Mouse (Mus musculus) ES-Bruce4 (cell line): ENCODE measurements around the gene Prr5. TPM values are rescaled to one million over a fixed set of nuclear protein-coding genes. Genes with fewer than 3 reads are reported as not detected.

Experiments
- H3K27ac ChIP-seq: 2 replicates; pipeline ENCODE4 v1.5.1; 2012; ENCODE audit warnings: low read length, inconsistent platforms; ENCODE audit not compliant: insufficient read depth
- H3K27me3 ChIP-seq: 2 replicates; pipeline ENCODE4 v1.6.1; 2012; ENCODE audit warnings: mild to moderate bottlenecking, low read length, inconsistent platforms; ENCODE audit not compliant: control insufficient read depth, poor library complexity, insufficient read depth, severe bottlenecking
- H3K36me3 ChIP-seq: 2 replicates; pipeline ENCODE4 v1.6.1; 2012; ENCODE audit warnings: inconsistent platforms, mild to moderate bottlenecking, low read length, moderate library complexity; ENCODE audit not compliant: control insufficient read depth, poor library complexity, insufficient read depth, severe bottlenecking
- H3K4me1 ChIP-seq: one replicate; pipeline ENCODE4 v1.8.1; 2011; ENCODE audit warnings: low read length; ENCODE audit not compliant: control insufficient read depth, insufficient read depth
- H3K4me3 ChIP-seq: 2 replicates; pipeline ENCODE4 v1.5.1; 2011; ENCODE audit warnings: low read depth, mild to moderate bottlenecking, low read length
- H3K9ac ChIP-seq: 2 replicates; pipeline ENCODE4 v1.6.1; 2012; ENCODE audit warnings: low read depth, mild to moderate bottlenecking, inconsistent platforms; ENCODE audit not compliant: poor library complexity, severe bottlenecking
- H3K9me3 ChIP-seq: replicated peaks from 2 replicates; pipeline ENCODE4 v1.6.1; 2012; ENCODE audit warnings: mild to moderate bottlenecking, low read length, inconsistent platforms; ENCODE audit not compliant: control insufficient read depth, poor library complexity, insufficient read depth, severe bottlenecking
- CTCF ChIP-seq: IDR thresholded peaks from one replicate; pipeline ENCODE4 v1.8.1; 2011; ENCODE audit warnings: low read depth, low read length
- EP300 ChIP-seq: IDR thresholded peaks from 2 replicates; pipeline ENCODE4 v1.6.1; 2011; ENCODE audit warnings: low read depth, low read length; ENCODE audit not compliant: insufficient read depth
- POLR2A ChIP-seq: IDR thresholded peaks from one replicate; pipeline ENCODE4 v1.8.1; 2011; ENCODE audit warnings: low read length; ENCODE audit not compliant: insufficient read depth
- polyA plus RNA-seq: library from polyadenylated mRNA; stranded (reverse); fragments of >200 nt; gene quantifications from 2 replicates; pipeline ENCODE4 v1.2.4, GENCODE M21; 2011; ENCODE audit warnings: low read depth; ENCODE audit not compliant: missing spikeins, insufficient read depth, insufficient read length

The Prr5 gene
- polyA plus RNA-seq, 1 experiment, result 17.3 TPM

DNA sequence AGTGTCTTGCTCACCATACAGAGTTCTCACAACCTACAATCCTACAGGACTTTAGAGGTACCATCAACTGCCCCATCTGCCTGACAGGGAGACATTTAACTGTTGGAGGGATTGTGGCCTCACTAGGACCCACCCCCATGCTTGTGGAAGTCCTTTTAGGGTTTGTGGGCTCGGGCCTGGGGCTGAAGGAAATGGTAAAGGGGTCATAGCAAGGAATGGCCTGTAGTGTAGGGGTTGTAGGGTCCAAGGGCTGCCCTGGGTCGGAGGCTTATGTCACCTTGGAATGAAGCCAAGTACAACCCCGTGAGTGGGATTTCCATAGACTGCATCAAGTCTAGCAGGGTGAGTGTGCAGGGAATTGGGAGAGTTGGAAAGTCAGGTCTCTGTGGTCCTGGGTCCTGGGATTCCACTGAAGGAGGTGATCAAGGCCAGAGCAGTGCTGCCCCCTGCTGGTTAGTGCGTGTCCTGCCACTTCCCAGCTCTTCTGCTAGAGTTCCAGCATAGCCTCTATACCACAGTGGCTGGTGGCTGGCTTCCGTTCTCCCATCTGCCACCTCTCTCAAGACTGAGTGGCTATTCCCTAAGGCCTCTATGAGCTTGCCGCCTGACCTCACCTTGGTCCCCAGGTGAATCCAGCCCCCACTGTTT, 30.9 kb downstream of the Prr5 start:
- Histone ChIP-seq H3K4me1 (peaks cover 1% of the 10 kb centered on the region), H3K27me3 (no peaks in the 10 kb centered on the region), H3K9me3 (no peaks in the 10 kb centered on the region), H3K4me3 (no peak overlapping the region), H3K36me3 (no peaks in the 10 kb centered on the region), H3K27ac (no peak overlapping the region), H3K9ac (no peak overlapping the region)
- TF ChIP-seq EP300, result no peak
- peak; percentile 98 for TF ChIP-seq CTCF
- no peak for TF ChIP-seq POLR2A

DNA sequence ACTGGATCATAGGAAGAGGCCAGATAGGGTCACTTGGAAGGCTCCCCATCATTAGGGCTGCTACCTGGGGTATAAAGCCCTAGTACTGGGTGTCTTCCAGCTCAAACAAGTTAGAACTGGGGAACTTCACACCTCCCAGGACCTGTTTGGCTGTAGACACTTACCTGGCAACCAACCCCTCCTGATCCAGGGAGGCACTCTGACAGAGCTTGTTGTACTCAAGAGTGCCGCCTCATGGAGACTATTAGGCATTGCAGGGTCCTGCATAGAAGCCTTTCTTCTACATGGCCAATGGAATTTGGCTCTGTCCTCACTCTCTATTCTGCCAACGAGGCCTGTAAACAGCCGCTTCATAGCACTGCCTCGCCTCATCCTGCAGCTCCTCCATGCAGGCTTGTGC, 32.5 kb downstream of the Prr5 start:
- no peaks in the 10 kb centered on the region for H3K9me3 ChIP-seq
- H3K9ac ChIP-seq, result no peak overlapping the region
- H3K4me3 ChIP-seq, result no peak overlapping the region
- H3K4me1 ChIP-seq, result peaks cover 6% of the 10 kb centered on the region
- TF ChIP-seq CTCF (peak; percentile 51), EP300 (no peak)
- no peaks in the 10 kb centered on the region for H3K36me3 ChIP-seq
- no peaks in the 10 kb centered on the region for H3K27me3 ChIP-seq
- H3K27ac ChIP-seq, result no peak overlapping the region

DNA sequence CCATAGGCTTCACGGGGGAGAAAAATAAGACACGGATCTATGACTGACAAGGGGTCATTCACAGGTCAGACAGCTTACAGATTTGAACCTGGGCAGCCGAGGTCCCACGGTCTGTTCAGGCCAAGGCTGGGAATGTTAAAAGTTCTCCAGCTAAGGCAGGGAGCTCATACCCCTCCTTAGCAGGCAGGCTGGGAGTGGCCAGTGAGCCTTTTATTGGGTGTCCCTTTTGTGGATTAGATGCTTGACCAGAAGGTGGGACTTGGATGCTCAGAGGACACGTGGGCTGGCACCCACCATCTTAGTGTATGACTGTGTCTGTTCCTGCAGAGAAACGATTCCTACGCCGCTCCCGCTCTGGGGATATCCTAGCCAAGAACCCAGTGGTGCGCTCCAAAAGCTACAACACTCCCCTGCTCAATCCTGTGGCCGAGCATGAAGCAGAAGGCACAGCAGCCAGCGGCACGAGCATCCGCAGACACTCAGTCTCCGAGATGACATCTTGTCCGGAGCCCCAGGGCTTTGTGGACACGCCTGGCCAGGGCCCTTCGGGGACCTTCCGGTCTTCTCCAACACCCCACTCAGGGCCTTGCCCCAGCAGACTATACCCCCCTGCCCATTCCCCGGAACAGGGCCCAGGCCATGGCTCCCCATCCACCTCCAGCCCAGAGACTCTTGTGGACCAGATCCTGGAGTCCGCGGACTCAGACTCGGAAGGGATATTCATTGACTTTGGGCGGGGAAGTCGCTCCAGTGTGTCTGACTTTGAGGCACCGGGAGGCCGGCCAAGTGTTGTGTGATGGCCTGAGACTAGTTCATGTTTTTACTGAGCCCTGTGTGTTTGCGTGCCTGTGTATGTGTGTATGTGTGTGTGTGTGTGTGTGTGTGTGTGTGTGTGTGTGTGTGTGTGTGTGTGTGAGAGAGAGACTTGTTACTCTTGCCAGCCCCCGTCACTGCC, 33.2 kb downstream of the Prr5 start:
- Histone ChIP-seq H3K36me3 (no peaks in the 10 kb centered on the region), H3K27me3 (no peaks in the 10 kb centered on the region), H3K27ac (no peak overlapping the region), H3K4me3 (no peak overlapping the region), H3K4me1 (peaks cover 6% of the 10 kb centered on the region), H3K9me3 (no peaks in the 10 kb centered on the region), H3K9ac (no peak overlapping the region)
- no peak for TF ChIP-seq EP300
- TF ChIP-seq CTCF, result no peak
- TF ChIP-seq POLR2A, result no peak

DNA sequence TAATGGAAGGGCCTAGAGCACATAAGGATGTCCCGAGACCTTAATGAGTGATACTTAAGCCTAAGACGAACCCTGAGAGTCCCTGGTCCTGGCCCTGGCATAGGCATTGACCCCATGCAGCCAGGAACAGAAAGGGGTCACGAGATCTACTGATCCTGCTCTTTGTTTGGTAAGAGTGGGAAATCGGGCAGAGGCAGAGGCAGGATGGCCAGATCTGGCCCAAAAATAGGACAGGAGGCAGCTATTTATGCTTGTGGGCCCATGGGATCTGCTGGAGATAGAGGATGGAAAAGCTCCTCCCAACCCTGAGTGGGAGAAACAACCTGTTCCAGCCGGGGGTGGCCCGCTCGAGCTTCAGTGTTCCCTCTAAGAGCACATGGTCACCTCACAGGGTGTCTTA, 34.6 kb downstream of the Prr5 start:
- Histone ChIP-seq H3K9me3 (no peaks in the 10 kb centered on the region), H3K4me3 (no peak overlapping the region), H3K9ac (no peak overlapping the region), H3K4me1 (peaks cover 6% of the 10 kb centered on the region), H3K27ac (no peak overlapping the region), H3K27me3 (no peaks in the 10 kb centered on the region), H3K36me3 (no peaks in the 10 kb centered on the region)
- TF ChIP-seq POLR2A (no peak), EP300 (no peak), CTCF (no peak)

DNA sequence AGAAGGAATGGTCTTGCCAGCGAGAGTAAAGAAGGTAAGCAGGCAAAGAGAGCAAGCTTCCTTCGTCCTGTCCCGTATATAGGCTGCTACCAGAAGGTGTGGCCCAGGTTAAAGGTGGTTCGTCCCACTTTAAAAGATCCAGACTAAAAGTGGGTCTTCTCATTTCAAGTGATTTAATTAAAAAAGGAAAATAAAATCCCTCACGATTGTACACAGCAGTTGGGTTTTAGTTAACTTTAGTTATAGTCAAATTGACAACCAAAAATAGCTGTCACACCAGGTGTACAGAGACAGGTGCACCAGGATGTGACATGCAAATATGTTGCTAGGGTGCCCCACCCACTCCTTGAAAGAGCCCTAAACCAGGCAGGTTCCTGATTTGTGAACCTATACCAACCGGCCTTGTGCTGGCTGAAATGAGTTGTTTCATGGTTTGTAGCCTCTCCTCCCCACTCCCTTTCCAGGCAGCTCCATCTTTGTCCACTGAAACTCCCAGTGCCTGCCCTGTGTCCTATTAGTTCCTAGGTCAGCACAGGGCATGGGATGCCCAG, 36.0 kb downstream of the Prr5 start:
- Histone ChIP-seq H3K27me3 (no peaks in the 10 kb centered on the region), H3K4me3 (no peak overlapping the region), H3K4me1 (peaks cover 6% of the 10 kb centered on the region), H3K27ac (no peak overlapping the region), H3K9ac (no peak overlapping the region), H3K36me3 (no peaks in the 10 kb centered on the region), H3K9me3 (no peaks in the 10 kb centered on the region)
- TF ChIP-seq EP300 (no peak), POLR2A (no peak), CTCF (no peak)
